Mouse (Mus musculus) hindbrain, postnatal 0 days (tissue): ENCODE measurements around the gene P2ry10. TPM values are rescaled to one million over a fixed set of nuclear protein-coding genes. Genes with fewer than 3 reads are reported as not detected.

Experiments
- ATAC-seq: fragments of 200-750 bp; cut with Nextera tagmentation; 2 replicates; pipeline ENCODE4 v1.8.0; 2017; ENCODE audit warnings: mild to moderate bottlenecking, moderate TSS enrichment, moderate library complexity
- DNase-seq: peaks from one replicate; pipeline ENCODE4 v3.0.0-alpha.2; 2015; ENCODE audit warnings: low spot score
- H3K27ac ChIP-seq: fragments of 300-500 bp; sonication (generic); 2 replicates; pipeline ENCODE4 v1.5.1; 2014; ENCODE audit warnings: mild to moderate bottlenecking
- H3K27me3 ChIP-seq: fragments of 300-500 bp; sonication (generic); 2 replicates; pipeline ENCODE4 v1.6.1; 2014; ENCODE audit warnings: low read length, mixed read lengths; ENCODE audit not compliant: insufficient read depth
- H3K36me3 ChIP-seq: fragments of 300-500 bp; sonication (generic); 2 replicates; pipeline ENCODE4 v1.6.1; 2014; ENCODE audit warnings: low read length, mixed read lengths; ENCODE audit not compliant: insufficient read depth
- H3K4me1 ChIP-seq: fragments of 300-500 bp; sonication (generic); 2 replicates; pipeline ENCODE4 v1.6.1; 2014; ENCODE audit warnings: antibody characterized with exemption, low read length, mixed read lengths; ENCODE audit not compliant: insufficient read depth
- H3K4me2 ChIP-seq: fragments of 300-500 bp; sonication (generic); 2 replicates; pipeline ENCODE4 v1.6.1; 2014; ENCODE audit warnings: low read depth, mild to moderate bottlenecking, low read length, moderate library complexity, mixed read lengths
- H3K4me3 ChIP-seq: fragments of 300-500 bp; sonication (generic); 2 replicates; pipeline ENCODE4 v1.5.1; 2014; ENCODE audit warnings: low read length
- H3K9ac ChIP-seq: fragments of 300-500 bp; sonication (generic); replicated peaks from 2 replicates; pipeline ENCODE4 v1.6.1; 2014; ENCODE audit warnings: mild to moderate bottlenecking, low read length, moderate library complexity, mixed read lengths
- H3K9me3 ChIP-seq: fragments of 300-500 bp; sonication (generic); 2 replicates; pipeline ENCODE4 v1.6.1; 2016; ENCODE audit warnings: low read length, mixed read lengths
- CTCF ChIP-seq: IDR thresholded peaks from 2 replicates; pipeline ENCODE4 v1.5.1; 2016; ENCODE audit warnings: antibody characterized with exemption, control low read depth, low read depth
- WGBS: fragments of 180-500 bp; shearing (Covaris S2); extraction: QIAGEN DNeasy Blood & Tissue Kit; methylation state at CpG from one replicate; pipeline ENCODE4 v1.1.7; 2014; 5-methylcytosine and 5-hydroxymethylcytosine counted together
- polyA plus RNA-seq: library from polyadenylated mRNA; unstranded; fragments of >200 nt; fragmentation: Nextera tagmentation; extraction: Ambion mirVana; gene quantifications from 2 replicates; pipeline ENCODE4 v1.2.1, GENCODE M21; 2015
- total RNA-seq: library from RNA; depleted of rRNA; stranded (reverse); fragments of >200 nt; gene quantifications from 2 replicates; pipeline ENCODE4 v1.2.3, GENCODE M21; 2014

Gene P2ry10
- total and polyA plus RNA-seq, 2 experiments from 2014 or later = not detected

- Histone ChIP-seq H3K9me3 (no peaks in the 10 kb centered on the region), H3K27me3 (no peaks in the 10 kb centered on the region), H3K4me2 (no peak overlapping the region), H3K27ac (no peak overlapping the region), H3K4me3 (no peak overlapping the region), H3K9ac (no peak overlapping the region), H3K36me3 (no peaks in the 10 kb centered on the region), H3K4me1 (no peaks in the 10 kb centered on the region)
- TF ChIP-seq CTCF = no peak
- no peak for ATAC-seq
- no peak for DNase-seq
- WGBS = 86% methylated on average over 1 of the region's 1 CpGs
Measured at GRCm38 (mm10) chrX:107089930-107090329, 1.6 kb downstream of the P2ry10 start.

DNA sequence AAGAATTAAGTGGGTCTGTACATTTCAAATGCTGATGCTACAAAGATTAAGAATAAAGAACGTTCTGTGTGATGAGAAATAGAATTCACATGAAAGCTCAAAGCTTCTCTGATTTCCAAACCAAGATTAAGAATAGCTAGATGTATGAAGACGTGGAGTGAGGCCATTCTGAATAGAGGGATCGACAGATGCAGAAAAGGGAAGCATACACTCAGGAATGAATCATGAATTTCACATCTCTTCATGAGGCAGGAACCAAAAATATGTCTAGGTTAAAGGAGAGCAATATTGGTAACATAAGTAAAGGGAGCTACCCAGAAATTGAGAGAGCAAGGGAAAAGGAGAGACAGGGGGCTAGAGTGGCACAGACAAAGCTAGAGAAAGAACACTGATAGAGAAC is 7.3 kb downstream of the P2ry10 start:
- no peak overlapping the region for H3K27ac ChIP-seq
- H3K9me3 ChIP-seq = no peaks in the 10 kb centered on the region
- no peak overlapping the region for H3K4me3 ChIP-seq
- no peaks in the 10 kb centered on the region for H3K36me3 ChIP-seq
- WGBS = 68% methylated on average over 3 of the region's 3 CpGs
- H3K9ac ChIP-seq = no peak overlapping the region
- no peaks in the 10 kb centered on the region for H3K4me1 ChIP-seq
- no peaks in the 10 kb centered on the region for H3K27me3 ChIP-seq
- H3K4me2 ChIP-seq = no peak overlapping the region
- no peak for DNase-seq
- no peak for ATAC-seq
- no peak for TF ChIP-seq CTCF

DNA sequence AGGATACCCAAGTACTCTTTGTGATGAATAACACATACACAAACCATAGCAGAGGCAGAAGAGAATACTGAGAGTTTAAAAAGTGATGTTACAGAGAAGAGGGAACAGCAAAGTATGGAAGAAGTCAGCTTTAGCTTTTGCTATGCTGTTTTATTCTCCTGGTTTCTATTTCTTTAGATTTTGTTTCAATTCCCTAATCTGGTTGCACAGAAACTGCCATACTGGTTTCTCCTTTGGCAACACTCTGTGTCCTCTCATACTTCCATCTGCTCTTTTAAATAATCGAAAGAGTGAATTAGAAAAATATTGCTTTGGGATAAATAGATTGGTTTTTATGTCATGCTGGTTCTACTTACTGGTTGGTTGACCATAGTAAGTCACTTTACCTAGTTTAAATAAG is 28.0 kb downstream of the P2ry10 start:
- no peaks in the 10 kb centered on the region for H3K27me3 ChIP-seq
- no peaks in the 10 kb centered on the region for H3K4me1 ChIP-seq
- no peak overlapping the region for H3K4me2 ChIP-seq
- DNase-seq = no peak
- H3K9me3 ChIP-seq = no peaks in the 10 kb centered on the region
- no peaks in the 10 kb centered on the region for H3K36me3 ChIP-seq
- H3K4me3 ChIP-seq = no peak overlapping the region
- no peak overlapping the region for H3K27ac ChIP-seq
- no peak for ATAC-seq
- TF ChIP-seq CTCF = no peak
- no peak overlapping the region for H3K9ac ChIP-seq
- WGBS = 86% methylated on average over 1 of the region's 1 CpGs

DNA sequence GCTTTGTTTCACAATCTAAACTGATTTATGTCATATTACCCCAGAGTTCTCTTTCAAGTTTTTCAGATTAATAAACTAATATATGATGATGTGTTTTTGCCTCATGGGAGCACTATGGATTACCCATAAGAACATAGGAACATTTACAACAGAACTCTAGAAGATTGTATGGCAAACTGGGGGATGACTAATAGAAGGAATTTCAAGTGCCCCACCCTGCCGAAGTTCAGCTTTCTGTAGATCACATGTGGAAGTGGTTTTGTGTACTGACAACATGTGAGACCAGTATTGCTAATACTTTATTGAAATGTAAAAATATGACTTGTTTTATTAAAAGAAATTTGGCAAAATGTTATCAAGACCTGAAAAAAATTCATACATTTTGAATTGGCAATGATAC is 28.7 kb downstream of the P2ry10 start:
- WGBS = 84% methylated on average over 1 of the region's 1 CpGs
- TF ChIP-seq CTCF = no peak
- no peaks in the 10 kb centered on the region for H3K36me3 ChIP-seq
- no peaks in the 10 kb centered on the region for H3K27me3 ChIP-seq
- no peaks in the 10 kb centered on the region for H3K9me3 ChIP-seq
- no peak overlapping the region for H3K27ac ChIP-seq
- no peak for ATAC-seq
- no peak for DNase-seq
- no peak overlapping the region for H3K4me3 ChIP-seq
- no peak overlapping the region for H3K4me2 ChIP-seq
- H3K4me1 ChIP-seq = no peaks in the 10 kb centered on the region
- H3K9ac ChIP-seq = no peak overlapping the region

DNA sequence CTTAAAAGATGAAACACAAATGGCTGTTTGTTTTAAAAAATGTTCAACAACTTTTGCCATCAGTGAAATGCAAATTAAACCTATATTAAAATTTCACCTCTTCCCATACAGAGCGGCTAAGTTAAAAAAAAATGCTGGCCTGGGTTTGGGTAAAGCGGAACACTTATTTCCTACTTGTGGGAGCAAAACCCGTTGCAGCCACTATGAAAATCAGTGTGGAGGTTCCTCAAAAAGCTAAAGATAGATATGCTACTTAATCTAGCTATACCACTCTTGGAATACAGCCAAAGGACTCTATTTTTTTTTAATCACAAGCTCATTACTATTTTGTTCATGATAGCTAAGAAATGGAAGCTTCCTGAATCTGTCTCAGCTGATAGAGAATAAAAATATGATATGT is 54.9 kb downstream of the P2ry10 start:
- ATAC-seq (no peak), DNase-seq (no peak)
- no peaks in the 10 kb centered on the region for H3K36me3 ChIP-seq
- no peak overlapping the region for H3K4me2 ChIP-seq
- no peaks in the 10 kb centered on the region for H3K9me3 ChIP-seq
- H3K27ac ChIP-seq = no peak overlapping the region
- WGBS = 76% methylated on average over 3 of the region's 3 CpGs
- H3K27me3 ChIP-seq = no peaks in the 10 kb centered on the region
- H3K4me1 ChIP-seq = no peaks in the 10 kb centered on the region
- no peak overlapping the region for H3K4me3 ChIP-seq
- H3K9ac ChIP-seq = no peak overlapping the region
- no peak for TF ChIP-seq CTCF

GRCm38 (mm10) chrX:107143930-107144329 is 55.6 kb downstream of the P2ry10 start:
- DNase-seq (no peak), ATAC-seq (no peak)
- Histone ChIP-seq H3K27me3 (no peaks in the 10 kb centered on the region), H3K9me3 (no peaks in the 10 kb centered on the region), H3K27ac (no peak overlapping the region), H3K9ac (no peak overlapping the region), H3K4me3 (no peak overlapping the region), H3K4me2 (no peak overlapping the region), H3K4me1 (no peaks in the 10 kb centered on the region), H3K36me3 (no peaks in the 10 kb centered on the region)
- TF ChIP-seq CTCF = no peak
- 59% methylated on average over 2 of the region's 2 CpGs for WGBS

- no peak within 1 kb of the TSS for H3K4me2 ChIP-seq
- no peak within 1 kb of the TSS for H3K27ac ChIP-seq
- no peak for ATAC-seq
- H3K4me1 ChIP-seq = no peaks in the 10 kb centered on the region
- H3K27me3 ChIP-seq = no peaks in the 10 kb centered on the region
- TF ChIP-seq CTCF = no peak
- no peak within 1 kb of the TSS for H3K9ac ChIP-seq
- 95% methylated on average over 3 of the region's 3 CpGs for WGBS
- H3K9me3 ChIP-seq = no peaks in the 10 kb centered on the region
- H3K36me3 ChIP-seq = no peaks in the 10 kb centered on the region
- DNase-seq = no peak
- H3K4me3 ChIP-seq = no peak within 1 kb of the TSS
Measured at GRCm38 (mm10) chrX:107148681-107149080, 60.4 kb downstream of the P2ry10 start, which contains the start of gene P2ry10b. Gene P2ry10b (plus strand): TSS chrX:107148927.
